Mouse (Mus musculus): ENCODE measurements around the gene Rftn2.

DNA sequence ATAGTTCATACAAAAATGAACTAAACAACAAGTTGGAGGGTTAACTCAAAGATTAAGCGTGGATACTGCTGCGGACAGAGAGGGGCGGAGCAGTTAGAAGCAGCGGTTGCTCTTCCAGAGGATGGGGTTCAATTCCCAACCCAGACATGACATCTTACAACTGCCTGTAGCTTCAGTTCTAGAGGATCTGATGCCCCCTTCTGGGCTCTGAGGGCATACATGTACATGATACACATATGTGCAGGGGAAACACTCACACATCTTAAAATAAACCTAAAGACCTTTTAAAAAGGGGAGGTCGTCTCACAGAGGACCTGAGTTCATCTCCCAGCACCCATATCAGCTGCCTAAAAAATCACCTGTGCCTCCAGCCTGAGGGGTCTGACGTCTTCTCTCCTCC is 40.9 kb downstream of the Rftn2 start:
- no peak for TF ChIP-seq POLR2A (IDR thresholded peaks at IDR 0.05; ENCODE audit: low read depth, low read length)
- no peak for TF ChIP-seq CTCF (IDR thresholded peaks at IDR 0.05; ENCODE audit: extremely low read depth, insufficient read depth, insufficient read length, insufficient replicate concordance)
